Mouse (Mus musculus): ENCODE results near the gene Tstd3. TPM values are rescaled to one million over a fixed set of nuclear protein-coding genes. Genes with fewer than 3 reads are reported as not detected.

The Tstd3 gene
- 26.7 and 28.0 TPM in 2 replicates for polyA plus RNA-seq (2016; fragmentation: Nextera tagmentation; extraction: Ambion mirVana)

- Histone ChIP-seq H3K27ac (peak within 1 kb of the TSS; percentile 87), H3K4me1 (no peaks in the 10 kb centered on the region), H3K27me3 (ENCODE audit: insufficient read depth, poor library complexity, severe bottlenecking) (no peaks in the 10 kb centered on the region), H3K36me3 (no peaks in the 10 kb centered on the region), H3K9me3 (no peaks in the 10 kb centered on the region), H3K4me3 (peak within 1 kb of the TSS; percentile 70)
- DNase-seq (ENCODE audit: low spot score) = peak; percentile 93
- WGBS = 2% methylated on average over 17 of the region's 17 CpGs
Measured at GRCm38 (mm10) chr4:21766863-21767304, at the start of gene Tstd3, which contains the start of gene Usp45. Tstd3 (minus strand) TSS chr4:21767212. Usp45 (plus strand) TSS chr4:21767156.

- no peak for DNase-seq (ENCODE audit: low spot score)
- H3K9me3 ChIP-seq = no peaks in the 10 kb centered on the region
- H3K4me1 ChIP-seq = no peaks in the 10 kb centered on the region
- H3K4me3 ChIP-seq = no peak overlapping the region
- no peaks in the 10 kb centered on the region for H3K27me3 ChIP-seq (ENCODE audit: insufficient read depth, poor library complexity, severe bottlenecking)
- H3K36me3 ChIP-seq = peaks cover 24% of the 10 kb centered on the region
- 42% methylated on average over 2 of the region's 2 CpGs for WGBS
- H3K27ac ChIP-seq = no peak overlapping the region
Measured at GRCm38 (mm10) chr4:21814029-21814428, 47.0 kb upstream of the Tstd3 start.

- WGBS = 90% methylated on average over 6 of the region's 6 CpGs
- Histone ChIP-seq H3K27me3 (ENCODE audit: insufficient read depth, poor library complexity, severe bottlenecking) (no peaks in the 10 kb centered on the region), H3K9me3 (no peaks in the 10 kb centered on the region), H3K4me3 (no peak overlapping the region), H3K27ac (no peak overlapping the region), H3K4me1 (no peaks in the 10 kb centered on the region), H3K36me3 (peaks cover 19% of the 10 kb centered on the region)
- DNase-seq (ENCODE audit: low spot score) = no peak
Measured at GRCm38 (mm10) chr4:21812635-21813034, 45.6 kb upstream of the Tstd3 start.

- Histone ChIP-seq H3K9me3 (no peaks in the 10 kb centered on the region), H3K36me3 (peaks cover 13% of the 10 kb centered on the region), H3K4me3 (no peak overlapping the region), H3K27ac (no peak overlapping the region), H3K4me1 (no peaks in the 10 kb centered on the region), H3K27me3 (ENCODE audit: insufficient read depth, poor library complexity, severe bottlenecking) (no peaks in the 10 kb centered on the region)
- DNase-seq (ENCODE audit: low spot score) = no peak
- WGBS = 87% methylated on average over 3 of the region's 3 CpGs
Measured at GRCm38 (mm10) chr4:21810608-21811007, 43.6 kb upstream of the Tstd3 start.

- Histone ChIP-seq H3K27me3 (ENCODE audit: insufficient read depth, poor library complexity, severe bottlenecking) (no peaks in the 10 kb centered on the region), H3K4me1 (no peaks in the 10 kb centered on the region), H3K36me3 (peaks cover 39% of the 10 kb centered on the region), H3K27ac (no peak overlapping the region), H3K4me3 (no peak overlapping the region), H3K9me3 (no peaks in the 10 kb centered on the region)
- WGBS = 73% methylated on average over 5 of the region's 5 CpGs
- no peak for DNase-seq (ENCODE audit: low spot score)
Measured at GRCm38 (mm10) chr4:21807204-21807603, 40.2 kb upstream of the Tstd3 start.

DNA sequence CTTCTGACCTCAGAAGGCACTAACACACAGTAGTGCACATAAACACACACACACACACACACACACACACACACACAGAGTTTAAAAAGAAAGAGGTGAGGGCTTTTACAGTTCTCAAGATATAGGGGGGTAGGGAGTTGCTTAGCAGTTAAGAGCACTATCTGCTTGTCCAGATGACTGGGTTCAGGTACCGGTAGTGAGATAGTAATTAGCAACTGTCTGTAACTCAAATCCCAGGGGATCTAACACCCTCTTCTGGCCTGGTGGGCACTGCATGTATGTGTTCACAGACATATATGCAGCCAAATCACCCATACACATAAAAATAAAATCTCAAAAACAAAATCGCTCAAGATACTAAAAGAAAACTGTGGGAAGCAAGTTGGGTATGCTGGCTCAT, 34.6 kb upstream of the Tstd3 start:
- Histone ChIP-seq H3K9me3 (no peaks in the 10 kb centered on the region), H3K4me1 (no peaks in the 10 kb centered on the region), H3K36me3 (peaks cover 54% of the 10 kb centered on the region), H3K27me3 (ENCODE audit: insufficient read depth, poor library complexity, severe bottlenecking) (no peaks in the 10 kb centered on the region), H3K27ac (no peak overlapping the region), H3K4me3 (no peak overlapping the region)
- WGBS = 77% methylated on average over 2 of the region's 2 CpGs
- no peak for DNase-seq (ENCODE audit: low spot score)

GRCm38 (mm10) chr4:21801013-21801412, 34.0 kb upstream of the Tstd3 start:
- no peaks in the 10 kb centered on the region for H3K27me3 ChIP-seq (ENCODE audit: insufficient read depth, poor library complexity, severe bottlenecking)
- DNase-seq (ENCODE audit: low spot score) = no peak
- peaks cover 54% of the 10 kb centered on the region for H3K36me3 ChIP-seq
- no peak overlapping the region for H3K27ac ChIP-seq
- H3K4me3 ChIP-seq = no peak overlapping the region
- H3K4me1 ChIP-seq = no peaks in the 10 kb centered on the region
- no peaks in the 10 kb centered on the region for H3K9me3 ChIP-seq
- 94% methylated on average over 1 of the region's 1 CpGs for WGBS

- Histone ChIP-seq H3K27ac (no peak overlapping the region), H3K27me3 (ENCODE audit: insufficient read depth, poor library complexity, severe bottlenecking) (no peaks in the 10 kb centered on the region), H3K4me3 (no peak overlapping the region), H3K9me3 (no peaks in the 10 kb centered on the region), H3K36me3 (peaks cover 27% of the 10 kb centered on the region), H3K4me1 (no peaks in the 10 kb centered on the region)
- DNase-seq (ENCODE audit: low spot score) = no peak
- WGBS = 42% methylated on average over 3 of the region's 3 CpGs
Measured at GRCm38 (mm10) chr4:21793631-21794030, 26.6 kb upstream of the Tstd3 start.

GRCm38 (mm10) chr4:21789836-21790235, 22.8 kb upstream of the Tstd3 start:
- Histone ChIP-seq H3K27ac (no peak overlapping the region), H3K36me3 (peaks cover 44% of the 10 kb centered on the region)
- 76% methylated on average over 4 of the region's 4 CpGs for WGBS

GRCm38 (mm10) chr4:21788903-21789302, 21.9 kb upstream of the Tstd3 start:
- 85% methylated on average over 6 of the region's 6 CpGs for WGBS
- Histone ChIP-seq H3K9me3 (no peaks in the 10 kb centered on the region), H3K4me3 (no peak overlapping the region), H3K27ac (no peak overlapping the region), H3K36me3 (peaks cover 53% of the 10 kb centered on the region), H3K27me3 (ENCODE audit: insufficient read depth, poor library complexity, severe bottlenecking) (no peaks in the 10 kb centered on the region), H3K4me1 (no peaks in the 10 kb centered on the region)
- no peak for DNase-seq (ENCODE audit: low spot score)

More at GRCm38 (mm10) chr4:21789836-21790235, 22.8 kb upstream of the Tstd3 start:
- H3K4me3 ChIP-seq = no peak overlapping the region
- H3K4me1 ChIP-seq = no peaks in the 10 kb centered on the region
- H3K27me3 ChIP-seq (ENCODE audit: insufficient read depth, poor library complexity, severe bottlenecking) = no peaks in the 10 kb centered on the region
- H3K9me3 ChIP-seq = no peaks in the 10 kb centered on the region
- no peak for DNase-seq (ENCODE audit: low spot score)

GRCm38 (mm10) chr4:21786268-21786667, 19.3 kb upstream of the Tstd3 start:
- no peak for DNase-seq (ENCODE audit: low spot score)
- 93% methylated on average over 12 of the region's 12 CpGs for WGBS
- Histone ChIP-seq H3K27me3 (ENCODE audit: insufficient read depth, poor library complexity, severe bottlenecking) (no peaks in the 10 kb centered on the region), H3K27ac (no peak overlapping the region), H3K4me1 (no peaks in the 10 kb centered on the region), H3K9me3 (no peaks in the 10 kb centered on the region), H3K36me3 (peaks cover 62% of the 10 kb centered on the region), H3K4me3 (no peak overlapping the region)

- peaks cover 2% of the 10 kb centered on the region; the same call in 1 of the 2 replicates for H3K4me1 ChIP-seq
- H3K27me3 ChIP-seq (ENCODE audit: insufficient read depth, poor library complexity, severe bottlenecking) = no peaks in the 10 kb centered on the region
- H3K27ac ChIP-seq = peak overlapping the region; percentile 52; the same call in 1 of the 2 replicates
- H3K9me3 ChIP-seq = no peaks in the 10 kb centered on the region
- H3K36me3 ChIP-seq = peaks cover 50% of the 10 kb centered on the region
- WGBS = 86% methylated on average over 12 of the region's 12 CpGs
- no peak overlapping the region for H3K4me3 ChIP-seq
- no peak for DNase-seq (ENCODE audit: low spot score)
Measured at GRCm38 (mm10) chr4:21780816-21781726, 14.1 kb upstream of the Tstd3 start.

- Histone ChIP-seq H3K36me3 (peaks cover 16% of the 10 kb centered on the region; the same call in 1 of the 2 replicates), H3K4me1 (peaks cover 2% of the 10 kb centered on the region; the same call in 1 of the 2 replicates), H3K27me3 (ENCODE audit: insufficient read depth, poor library complexity, severe bottlenecking) (no peaks in the 10 kb centered on the region), H3K9me3 (no peaks in the 10 kb centered on the region), H3K27ac (0 out of 2 replicates have a peak overlapping the region, but pooled peaks have one; percentile 93), H3K4me3 (peak overlapping the region; percentile 82)
- no peak for DNase-seq (ENCODE audit: low spot score)
- 11% methylated on average over 9 of the region's 9 CpGs for WGBS
Measured at GRCm38 (mm10) chr4:21776946-21777265, 9.9 kb upstream of the Tstd3 start.
